Mouse (Mus musculus) Patski (cell line): Measurements from ENCODE around the gene Macrod1. TPM values are rescaled to one million over a fixed set of nuclear protein-coding genes. Genes with fewer than 3 reads are reported as not detected.
A peak's percentile ranks its signal among the peaks of the same experiment; 100 is the strongest.

Experiments used
- ATAC-seq: fragments of 100-300 bp; one replicate; pipeline ENCODE4 v1.8.0; 2021
- CTCF ChIA-PET: fragments of 350-600 bp; sonication (Branson Sonifier 250); formaldehyde crosslinking; loops from one replicate; lab custom pipeline; 2022; ENCODE audit warnings: inconsistent platforms; lab: Charles Lee
- POLR2A ChIA-PET: fragments of 350-600 bp; sonication (Branson Sonifier 250); formaldehyde crosslinking; loops from one replicate; lab custom pipeline; 2022; ENCODE audit warnings: antibody characterized with exemption, inconsistent platforms; lab: Charles Lee
- DNase-seq: peaks from one replicate; pipeline ENCODE4 v3.0.0-alpha.2; 2011; ENCODE audit warnings: low read depth, low spot score
- H3K27me3 ChIP-seq: fragments of 371-371 bp; one replicate; pipeline ENCODE4 v1.5.1; 2021
- CTCF ChIP-seq: fragments of 100-300 bp; IDR thresholded peaks from one replicate; pipeline ENCODE4 v1.5.1; 2021
- in situ Hi-C: fragments of 300-500 bp; cut with MboI; formaldehyde crosslinking; loops from 3 replicates; pipeline ENCODE4 v1.11.1; 2018; ENCODE audit warnings: low pct_unique_long_range_greater_than_20kb, mixed read lengths
- polyA plus RNA-seq: library from polyadenylated mRNA; unstranded; gene quantifications from one replicate; pipeline ENCODE4 v1.2.3, GENCODE M21; 2021

The Macrod1 gene
- polyA plus RNA-seq, 1 experiment from 2014 or later, result 33.9 TPM

DNA sequence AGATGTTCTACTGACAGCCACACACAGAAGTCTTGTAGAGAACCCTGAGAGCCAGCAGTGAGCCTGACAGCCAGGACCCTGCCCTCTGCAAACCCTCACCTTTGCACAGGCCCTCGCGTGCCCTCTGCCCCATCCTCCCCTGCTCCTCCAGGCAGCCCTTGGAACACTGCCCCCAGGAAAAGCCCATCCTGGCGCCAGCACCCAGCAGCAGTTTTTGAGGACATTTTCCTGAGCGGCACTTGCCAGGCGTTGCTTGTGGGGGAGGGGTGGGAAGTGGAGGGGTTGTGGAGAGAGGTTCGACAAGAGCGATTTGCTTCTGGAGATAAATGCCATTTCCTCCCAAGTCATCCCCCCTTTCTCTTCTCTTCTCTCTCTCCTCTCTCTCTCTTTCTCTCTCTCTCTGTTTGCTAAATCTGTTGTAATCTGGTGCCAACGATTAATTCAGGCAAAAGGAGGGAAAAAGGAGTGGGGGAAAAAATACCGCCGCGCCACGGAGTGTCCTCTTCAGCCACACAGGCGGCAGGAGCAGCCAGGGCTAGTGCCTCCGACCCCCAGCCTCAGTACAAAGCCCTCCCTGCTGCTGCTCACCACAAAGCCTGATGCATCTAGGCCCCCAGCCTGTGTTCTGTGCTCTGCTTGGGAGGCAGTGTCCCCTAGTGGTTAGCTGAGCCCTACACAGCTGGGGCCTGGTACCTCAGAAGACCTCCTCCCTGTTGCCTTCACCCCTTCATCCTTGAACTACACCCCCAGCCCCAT, 103.7 kb downstream of the Macrod1 start:
- CTCF ChIA-PET, result interaction anchor here (1.4 kb wide), 1 partner anchor 21 kb away, joined by 3 read pairs; no protein-coding TSS in a partner anchor
- ATAC-seq (no peak), DNase-seq (no peak)
- in situ Hi-C loops, result loop anchor here (5.0 kb wide), 1 partner anchor 93 kb away; no protein-coding TSS in a partner anchor
- no peaks in the 10 kb centered on the region for H3K27me3 ChIP-seq
- no peak for TF ChIP-seq CTCF
- POLR2A ChIA-PET, result interaction anchor here (1.0 kb wide), 2 partner anchors 11 to 25 kb away, joined by 3 to 6 read pairs; no protein-coding TSS in a partner anchor

DNA sequence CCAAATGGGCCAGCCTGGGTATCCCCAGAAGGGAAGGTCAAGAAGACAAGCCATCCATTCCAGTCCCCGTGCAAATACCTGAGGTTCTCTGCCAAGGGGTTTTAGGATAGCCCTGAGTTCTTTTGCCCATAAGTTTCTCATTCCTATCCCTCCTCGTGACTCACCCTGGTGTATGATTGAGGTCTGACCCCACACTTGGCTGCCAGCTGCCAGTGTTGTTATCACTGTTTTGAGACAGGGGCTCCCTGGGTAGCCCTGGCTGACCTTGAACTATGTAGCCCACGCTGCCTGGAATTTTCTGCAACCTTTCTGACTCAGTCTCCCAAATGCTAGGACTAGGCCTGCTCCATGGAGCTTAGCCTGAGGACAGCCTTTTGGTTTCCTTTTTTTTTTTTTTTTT, 104.5 kb downstream of the Macrod1 start:
- ChIA-PET CTCF (interaction anchor here (1.0 to 1.4 kb wide), 2 partner anchors 21 to 86 kb away, joined by 3 read pairs; no protein-coding TSS in a partner anchor), POLR2A (interaction anchor here (1.0 kb wide), 1 partner anchor 12 kb away, joined by 3 read pairs; no protein-coding TSS in a partner anchor)
- H3K27me3 ChIP-seq, result no peaks in the 10 kb centered on the region
- in situ Hi-C loops, result loop anchor here (5.0 kb wide), 1 partner anchor 94 kb away; no protein-coding TSS in a partner anchor
- no peak for TF ChIP-seq CTCF
- DNase-seq (no peak), ATAC-seq (no peak)

DNA sequence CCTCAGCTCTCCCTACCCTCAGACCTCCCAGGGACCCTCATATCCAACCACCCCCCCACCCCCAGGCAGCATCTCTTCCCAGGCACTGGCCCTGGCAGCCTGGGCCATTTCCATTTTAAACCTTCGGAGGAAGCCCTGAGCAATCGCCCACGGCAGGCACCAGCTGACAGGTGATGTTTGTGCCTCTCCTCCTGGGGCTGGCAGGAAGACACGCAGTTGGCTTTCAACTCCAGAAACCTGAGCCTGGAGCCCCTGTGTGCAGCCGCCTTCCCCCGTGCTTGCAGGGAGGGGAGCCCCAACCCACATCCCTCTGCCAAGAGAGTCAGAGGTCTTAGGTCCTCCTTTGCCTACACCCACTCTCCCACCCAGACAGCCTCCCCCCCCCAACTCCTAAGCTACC, 107.6 kb downstream of the Macrod1 start:
- DNase-seq (no peak), ATAC-seq (no peak)
- H3K27me3 ChIP-seq, result no peaks in the 10 kb centered on the region
- no peak for TF ChIP-seq CTCF
- in situ Hi-C loops, result loop anchor here (5.0 kb wide), 1 partner anchor 97 kb away; no protein-coding TSS in a partner anchor
- ChIA-PET POLR2A (interaction anchor here (1.1 to 1.3 kb wide), 4 partner anchors 18 to 97 kb away, joined by 3 to 5 read pairs (median 5); no protein-coding TSS in a partner anchor), CTCF (no interaction called here)

DNA sequence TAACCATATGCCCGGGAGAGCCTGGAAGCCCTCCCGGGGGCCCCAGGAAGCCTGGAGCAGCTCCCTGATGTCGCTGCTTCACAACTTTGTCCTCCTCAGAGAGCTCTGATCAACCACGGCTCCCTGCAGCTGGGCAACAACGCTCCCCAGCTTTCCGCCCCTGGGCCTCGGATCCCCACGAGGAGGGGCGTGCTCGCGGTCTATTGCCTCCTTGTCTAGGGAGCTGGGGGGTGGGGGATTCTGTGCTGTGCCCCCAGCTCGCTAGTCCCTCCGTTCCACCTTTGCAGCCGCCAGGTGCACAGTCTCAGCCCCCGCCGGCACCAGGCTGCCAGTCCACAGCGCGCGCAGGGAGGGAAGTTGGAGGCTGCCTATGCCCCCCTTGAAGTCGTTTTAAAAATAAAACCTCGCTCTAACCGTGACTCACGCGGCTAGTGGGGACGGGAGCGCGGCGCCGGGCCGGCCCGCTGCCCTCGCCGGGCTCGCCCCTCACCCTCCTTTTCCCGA, 108.3 kb downstream of the Macrod1 start:
- POLR2A ChIA-PET, result interaction anchor here (0.6 to 1.3 kb wide), 9 partner anchors 8 to 97 kb away, joined by 3 to 5 read pairs (median 3); no protein-coding TSS in a partner anchor
- no peaks in the 10 kb centered on the region for H3K27me3 ChIP-seq
- DNase-seq (no peak), ATAC-seq (peak; percentile 17)
- CTCF ChIA-PET, result no interaction called here
- in situ Hi-C loops, result loop anchor here (5.0 kb wide), 1 partner anchor 98 kb away; no protein-coding TSS in a partner anchor
- no peak for TF ChIP-seq CTCF

DNA sequence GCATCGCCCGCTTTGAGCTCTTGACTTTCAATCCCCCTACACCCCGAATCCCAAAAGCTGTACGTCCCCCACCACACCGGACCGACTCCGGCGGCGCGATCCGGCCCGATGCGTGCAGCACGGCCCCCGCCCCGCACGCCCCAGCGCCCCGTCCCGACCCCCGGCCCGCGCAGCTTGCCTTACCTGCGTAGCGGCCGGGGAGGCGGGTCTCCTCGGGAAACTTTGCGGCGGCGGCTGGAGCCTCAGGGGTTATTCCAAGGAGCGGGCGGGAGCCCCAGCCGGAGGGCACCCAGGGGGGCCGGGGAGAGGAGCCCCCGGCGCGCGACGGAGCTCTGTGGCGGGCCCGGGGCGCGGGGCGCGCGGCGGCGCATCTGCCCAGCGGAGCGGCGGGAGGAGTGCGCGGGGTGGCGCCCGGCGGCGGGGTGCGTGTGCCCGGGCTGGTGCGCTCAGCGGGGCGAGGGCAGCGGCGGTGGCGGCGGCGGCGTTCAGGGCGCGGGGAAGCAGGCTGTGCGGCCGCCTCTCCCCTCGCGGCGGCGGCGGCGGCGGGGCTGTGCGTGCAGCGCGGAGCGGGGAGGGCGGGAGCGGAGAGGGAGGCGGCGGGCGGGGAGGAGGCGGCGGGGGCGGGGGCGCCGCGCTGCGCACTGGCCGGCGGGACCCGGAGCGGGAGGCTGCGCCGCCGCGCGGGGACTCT, 109.0 kb downstream of the Macrod1 start:
- no peak for TF ChIP-seq CTCF
- in situ Hi-C loops, result no loop called here
- CTCF ChIA-PET, result no interaction called here
- peak; percentile 10 for ATAC-seq
- DNase-seq, result no peak
- no peaks in the 10 kb centered on the region for H3K27me3 ChIP-seq
- POLR2A ChIA-PET, result interaction anchor here (0.6 to 1.2 kb wide), 8 partner anchors 9 to 72 kb away, joined by 3 to 5 read pairs (median 3); no protein-coding TSS in a partner anchor

DNA sequence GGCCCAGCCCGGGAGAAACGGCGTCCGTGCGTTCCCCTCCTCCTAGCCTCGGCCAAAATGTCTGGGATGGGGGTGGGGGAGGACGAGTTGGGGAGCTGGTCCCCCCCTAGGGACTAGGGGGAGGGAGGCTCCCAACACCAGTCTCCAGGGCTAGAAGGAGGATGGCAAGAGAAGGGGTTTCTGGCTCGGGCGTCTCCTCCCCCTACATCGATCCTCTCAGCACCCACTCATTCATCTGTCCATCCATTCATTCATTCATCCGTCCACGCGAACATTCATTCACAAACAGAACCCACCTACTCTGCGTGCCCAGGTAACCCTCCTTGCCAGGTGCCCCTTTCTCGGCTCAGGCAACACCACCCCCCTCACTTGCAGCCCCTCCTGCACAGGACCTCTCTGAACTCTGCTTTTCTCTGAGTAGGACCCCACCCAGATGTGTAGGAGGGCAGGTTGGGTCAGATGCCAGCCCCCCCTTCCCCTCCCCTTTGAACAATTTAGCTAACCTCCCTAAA, 109.6 kb downstream of the Macrod1 start:
- ATAC-seq (no peak), DNase-seq (no peak)
- ChIA-PET CTCF (no interaction called here), POLR2A (interaction anchor here (0.6 to 1.2 kb wide), 3 partner anchors 10 to 73 kb away, joined by 3 to 4 read pairs (median 3); partner anchors contain the start of gene Otub1)
- TF ChIP-seq CTCF, result no peak
- in situ Hi-C loops, result no loop called here
- H3K27me3 ChIP-seq, result no peaks in the 10 kb centered on the region

DNA sequence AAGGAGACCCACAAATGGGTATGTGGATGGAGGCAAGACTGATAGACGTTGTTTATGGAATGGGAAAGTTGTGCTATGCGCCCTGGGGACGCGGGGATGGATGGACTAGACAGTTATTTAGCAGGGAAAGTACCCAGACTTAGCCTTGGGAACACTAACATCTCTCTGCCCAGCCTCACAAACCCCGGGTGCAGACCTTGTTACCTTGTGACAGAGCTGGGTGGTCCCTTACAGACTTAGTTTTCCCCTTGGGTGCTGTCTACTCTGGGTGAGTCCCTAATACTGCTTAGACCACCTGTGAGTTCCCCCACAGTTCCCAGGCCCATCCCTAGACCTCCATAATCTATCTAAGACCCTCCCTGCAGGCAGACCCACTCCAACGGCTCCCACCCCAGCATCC, 110.2 kb downstream of the Macrod1 start:
- H3K27me3 ChIP-seq, result no peaks in the 10 kb centered on the region
- ChIA-PET CTCF (no interaction called here), POLR2A (interaction anchor here (0.6 kb wide), 1 partner anchor 39 kb away, joined by 4 read pairs; the partner anchor contains the start of gene Otub1)
- no peak for ATAC-seq
- no peak for DNase-seq
- in situ Hi-C loops, result no loop called here
- TF ChIP-seq CTCF, result no peak

DNA sequence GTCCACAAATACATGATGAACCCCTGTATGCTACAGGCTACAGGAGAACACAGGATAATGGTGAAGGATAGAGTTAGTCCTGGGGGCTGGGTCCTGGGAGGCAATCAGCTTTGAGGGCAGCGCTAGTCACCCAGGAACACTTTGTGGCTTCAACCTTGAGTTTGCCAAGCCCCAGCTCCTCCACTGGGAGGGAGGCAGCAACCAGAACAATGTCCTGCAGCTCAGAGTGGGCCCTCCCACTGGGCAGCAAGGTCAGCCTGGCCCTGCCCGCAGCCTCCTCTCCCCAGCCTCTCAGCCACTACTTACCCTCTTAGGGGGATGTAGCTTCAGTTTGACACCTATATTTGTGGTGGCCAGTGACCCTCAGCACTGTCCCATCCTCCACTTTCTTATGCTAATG, 111.8 kb downstream of the Macrod1 start:
- in situ Hi-C loops, result no loop called here
- ChIA-PET POLR2A (interaction anchor here (1.5 kb wide), 1 partner anchor 8 kb away, joined by 3 read pairs; no protein-coding TSS in a partner anchor), CTCF (interaction anchor here (1.4 kb wide), 1 partner anchor 11 kb away, joined by 3 read pairs; no protein-coding TSS in a partner anchor)
- ATAC-seq (no peak), DNase-seq (no peak)
- no peak for TF ChIP-seq CTCF
- no peaks in the 10 kb centered on the region for H3K27me3 ChIP-seq

DNA sequence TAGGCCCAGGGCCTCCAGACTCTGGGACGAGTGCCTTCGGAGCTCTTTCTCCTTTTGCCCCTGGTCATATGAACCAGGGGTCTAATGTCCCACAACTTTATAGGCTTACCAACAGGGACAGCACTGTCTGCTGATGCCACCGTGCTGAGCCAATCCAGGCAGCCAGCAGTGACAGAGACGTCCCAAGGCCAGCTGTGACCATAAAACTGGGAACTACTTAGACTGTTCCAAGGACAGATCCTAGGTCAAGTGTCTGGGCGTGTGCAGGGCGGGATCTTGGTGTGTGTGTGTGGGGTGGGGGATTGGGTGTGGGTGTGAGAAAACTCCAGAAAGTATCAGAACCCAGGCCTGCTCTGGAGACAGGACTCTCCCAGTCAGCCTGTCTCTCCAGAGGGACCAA, 114.3 kb downstream of the Macrod1 start:
- no peak for TF ChIP-seq CTCF
- ATAC-seq (no peak), DNase-seq (no peak)
- POLR2A ChIA-PET, result interaction anchor here (1.2 kb wide), 2 partner anchors 9 to 35 kb away, joined by 3 read pairs; partner anchors contain the start of gene Otub1
- in situ Hi-C loops, result no loop called here
- CTCF ChIA-PET, result no interaction called here
- H3K27me3 ChIP-seq, result no peaks in the 10 kb centered on the region

DNA sequence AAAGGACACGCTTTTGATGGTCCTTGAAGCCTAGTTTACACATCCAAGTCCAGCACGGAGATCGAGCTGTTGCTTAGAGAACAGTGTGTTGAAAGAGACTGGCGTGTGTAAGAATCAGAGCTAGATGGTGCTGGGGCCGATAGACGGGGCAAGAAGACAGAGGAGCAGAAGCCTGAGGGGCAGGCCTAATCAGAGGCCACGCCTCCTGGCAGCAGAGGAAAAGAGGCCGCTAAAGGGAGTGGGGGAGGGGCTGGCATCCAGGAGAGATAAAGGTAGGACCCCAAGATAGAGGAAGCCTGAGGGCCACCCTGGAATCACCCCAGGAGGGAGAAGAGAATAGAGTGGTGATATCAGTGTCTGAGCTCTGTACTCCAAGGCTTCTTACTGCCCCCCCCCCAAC, 114.8 kb downstream of the Macrod1 start:
- CTCF ChIA-PET, result no interaction called here
- POLR2A ChIA-PET, result interaction anchor here (0.6 to 1.2 kb wide), 5 partner anchors 8 to 161 kb away, joined by 3 to 5 read pairs (median 3); partner anchors contain the start of genes Flrt1 and Otub1
- TF ChIP-seq CTCF, result no peak
- ATAC-seq (peak; percentile 36), DNase-seq (no peak)
- in situ Hi-C loops, result no loop called here
- no peaks in the 10 kb centered on the region for H3K27me3 ChIP-seq
